Mouse (Mus musculus) stomach, embryonic 16.5 days (tissue): Measurements from ENCODE around the gene Wdr26. TPM values are rescaled to one million over a fixed set of nuclear protein-coding genes. Genes with fewer than 3 reads are reported as not detected.

Experiments used
- ATAC-seq: fragments of 200-750 bp; cut with Nextera tagmentation; 2 replicates; pipeline ENCODE4 v1.8.0; 2017; ENCODE audit warnings: moderate number of reproducible peaks, moderate TSS enrichment; ENCODE audit not compliant: insufficient read depth, low FRiP score
- H3K27ac ChIP-seq: fragments of 300-500 bp; sonication (generic); 2 replicates; pipeline ENCODE4 v1.5.1; 2014; ENCODE audit warnings: low read length
- H3K27me3 ChIP-seq: fragments of 300-500 bp; sonication (generic); 2 replicates; pipeline ENCODE4 v1.6.1; 2014; ENCODE audit warnings: low read length, control low read depth, mixed read lengths; ENCODE audit not compliant: control insufficient read depth, insufficient read depth
- H3K36me3 ChIP-seq: fragments of 300-500 bp; sonication (generic); 2 replicates; pipeline ENCODE4 v1.6.1; 2014; ENCODE audit warnings: low read length; ENCODE audit not compliant: control insufficient read depth, insufficient read depth
- H3K4me1 ChIP-seq: fragments of 300-500 bp; sonication (generic); 2 replicates; pipeline ENCODE4 v1.6.1; 2014; ENCODE audit warnings: low read length, control low read depth, mixed read lengths; ENCODE audit not compliant: control insufficient read depth, insufficient read depth
- H3K4me2 ChIP-seq: fragments of 300-500 bp; sonication (generic); 2 replicates; pipeline ENCODE4 v1.6.1; 2014; ENCODE audit warnings: low read depth, low read length, mixed read lengths
- H3K4me3 ChIP-seq: fragments of 300-500 bp; sonication (generic); replicated peaks from 2 replicates; pipeline ENCODE4 v1.5.1; 2014; ENCODE audit warnings: mild to moderate bottlenecking, low read length
- H3K9ac ChIP-seq: fragments of 300-500 bp; sonication (generic); 2 replicates; pipeline ENCODE4 v1.6.1; 2014; ENCODE audit warnings: low read length
- H3K9me3 ChIP-seq: fragments of 300-500 bp; sonication (generic); replicated peaks from 2 replicates; pipeline ENCODE4 v1.6.1; 2016; ENCODE audit warnings: low read length, control low read depth; ENCODE audit not compliant: control insufficient read depth
- WGBS: fragments of 180-500 bp; shearing (Covaris S2); extraction: QIAGEN DNeasy Blood & Tissue Kit; methylation state at CpG from one replicate; pipeline ENCODE4 v1.1.7; 2014; 5-methylcytosine and 5-hydroxymethylcytosine counted together
- polyA plus RNA-seq: library from polyadenylated mRNA; unstranded; fragments of >200 nt; fragmentation: Nextera tagmentation; extraction: Ambion mirVana; gene quantifications from 2 replicates; pipeline ENCODE4 v1.2.1, GENCODE M21; 2015

Gene Wdr26
- polyA plus RNA-seq, 1 experiment from 2014 or later = 25.9 TPM

DNA sequence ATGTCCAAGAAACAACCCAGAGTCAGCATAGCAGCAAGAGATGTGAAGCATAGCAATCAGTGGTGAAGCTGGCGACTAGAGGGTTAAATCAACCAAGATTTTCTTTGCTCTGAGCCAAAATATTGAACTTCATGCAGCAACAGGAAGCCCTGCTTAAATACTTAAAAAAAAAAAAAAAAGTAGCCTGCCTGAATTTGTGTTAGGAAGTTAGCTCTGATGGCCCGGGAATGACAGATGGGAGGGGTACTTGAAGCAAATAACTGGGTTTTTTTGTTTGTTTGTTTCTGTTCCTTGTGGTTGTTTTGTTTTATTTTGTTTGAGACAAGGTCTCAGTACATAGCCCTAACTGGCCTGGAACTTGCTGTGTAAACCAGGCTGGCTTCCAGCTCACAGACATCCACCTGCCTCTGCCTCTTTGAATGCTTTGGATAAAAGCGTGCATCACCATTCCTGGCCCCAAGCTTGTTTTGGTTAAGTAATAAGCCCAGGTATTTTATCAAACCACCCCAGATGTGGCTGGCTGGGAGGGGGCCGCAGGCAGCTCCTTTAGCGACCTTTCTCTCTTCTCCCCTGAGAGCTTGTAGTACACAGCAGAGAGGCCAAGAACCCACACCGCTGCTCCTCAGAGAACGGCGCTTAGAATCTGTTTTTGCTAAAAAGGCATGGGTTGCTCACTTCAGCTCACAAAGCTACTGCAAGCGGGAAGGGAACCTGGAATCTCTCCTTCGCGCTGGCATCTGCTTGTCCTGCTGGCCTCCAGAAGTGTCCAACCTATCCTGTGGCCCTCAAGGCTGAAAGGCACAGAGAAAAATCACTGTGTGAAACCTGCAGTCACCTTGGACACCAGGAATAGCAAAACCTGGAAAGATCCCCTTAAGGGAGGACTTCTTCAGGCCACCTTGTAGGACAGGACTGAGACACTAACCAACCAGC lies 34.0 kb upstream of the Wdr26 start:
- Histone ChIP-seq H3K4me1 (peaks cover 16% of the 10 kb centered on the region), H3K9ac (no peak overlapping the region), H3K4me3 (no peak overlapping the region), H3K27me3 (no peaks in the 10 kb centered on the region), H3K36me3 (no peaks in the 10 kb centered on the region), H3K9me3 (peaks cover 3% of the 10 kb centered on the region; the same call in 1 of the 2 replicates), H3K4me2 (no peak overlapping the region), H3K27ac (peak overlapping the region; percentile 78)
- 68% methylated on average over 11 of the region's 11 CpGs for whole genome bisulfite sequencing
- no peak for ATAC-seq

DNA sequence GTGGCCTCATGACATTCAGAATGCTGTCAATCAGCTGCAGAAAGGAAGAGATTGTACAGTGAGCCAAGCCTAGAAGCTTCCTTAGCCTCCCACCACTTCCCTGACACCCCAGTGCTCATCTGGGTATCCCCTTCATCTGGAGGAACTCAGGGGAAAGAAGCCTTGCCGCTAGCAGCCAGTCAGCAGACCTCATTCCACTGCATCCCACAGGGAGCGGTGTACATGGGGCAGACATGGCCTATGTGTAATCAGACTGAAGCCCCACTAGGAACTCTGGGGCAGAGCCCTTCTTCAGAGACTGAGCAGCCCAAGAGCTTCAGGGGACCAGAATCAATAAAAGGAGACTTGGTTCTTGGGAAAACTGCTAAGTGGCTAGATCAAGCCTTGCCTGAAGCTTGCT lies 33.3 kb upstream of the Wdr26 start:
- no peak overlapping the region for H3K27ac ChIP-seq
- peaks cover 16% of the 10 kb centered on the region for H3K4me1 ChIP-seq
- 95% methylated on average over 2 of the region's 2 CpGs for WGBS
- H3K27me3 ChIP-seq = no peaks in the 10 kb centered on the region
- ATAC-seq = no peak
- H3K4me2 ChIP-seq = no peak overlapping the region
- H3K36me3 ChIP-seq = no peaks in the 10 kb centered on the region
- H3K9me3 ChIP-seq = no peaks in the 10 kb centered on the region
- no peak overlapping the region for H3K9ac ChIP-seq
- H3K4me3 ChIP-seq = no peak overlapping the region

DNA sequence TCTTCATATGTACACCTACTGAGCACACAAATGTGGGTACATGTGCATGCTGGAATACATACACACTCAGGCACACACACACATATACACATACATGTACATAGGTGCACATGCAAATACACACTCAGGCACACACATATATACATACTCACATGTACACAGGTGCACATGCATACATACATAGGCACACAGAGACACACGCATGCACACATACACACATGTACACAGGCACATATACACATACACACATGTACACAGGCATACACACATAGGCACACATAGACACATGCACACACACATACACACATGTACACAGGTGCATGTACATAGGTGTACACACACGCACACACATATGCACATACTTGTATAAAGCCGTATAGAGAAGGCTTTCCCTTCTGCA lies 29.4 kb upstream of the Wdr26 start:
- no peaks in the 10 kb centered on the region for H3K36me3 ChIP-seq
- H3K4me2 ChIP-seq = no peak overlapping the region
- no peak for ATAC-seq
- H3K27me3 ChIP-seq = no peaks in the 10 kb centered on the region
- no peaks in the 10 kb centered on the region for H3K9me3 ChIP-seq
- no peak overlapping the region for H3K4me3 ChIP-seq
- H3K27ac ChIP-seq = no peak overlapping the region
- 95% methylated on average over 3 of the region's 3 CpGs for WGBS
- no peak overlapping the region for H3K9ac ChIP-seq
- H3K4me1 ChIP-seq = peaks cover 4% of the 10 kb centered on the region; the same call in 1 of the 2 replicates

DNA sequence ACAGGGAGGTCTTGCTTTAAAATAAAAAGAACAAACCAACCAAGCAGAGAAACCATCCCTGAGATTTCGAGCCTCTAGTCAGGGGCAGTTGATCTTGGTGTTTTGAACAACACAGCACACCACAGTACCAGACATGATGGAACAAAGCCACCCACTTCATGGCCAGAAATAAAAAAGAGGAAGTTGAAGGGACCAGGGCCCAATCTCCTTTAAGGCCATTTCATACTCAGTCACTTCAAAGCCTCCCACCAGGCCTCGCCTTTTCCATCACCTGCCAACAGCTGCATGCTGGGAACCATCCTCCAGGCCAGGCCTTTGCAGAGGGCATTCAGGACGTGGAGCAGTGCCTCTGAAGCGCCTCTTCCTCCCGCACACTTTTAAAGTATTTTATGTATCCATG lies 25.5 kb upstream of the Wdr26 start:
- Histone ChIP-seq H3K4me2 (no peak overlapping the region), H3K4me1 (0 out of 2 replicates have a peak, but pooled peaks cover 5% of the 10 kb centered on the region), H3K27ac (no peak overlapping the region), H3K36me3 (no peaks in the 10 kb centered on the region), H3K27me3 (no peaks in the 10 kb centered on the region), H3K9ac (no peak overlapping the region), H3K9me3 (no peaks in the 10 kb centered on the region), H3K4me3 (no peak overlapping the region)
- ATAC-seq = no peak
- WGBS = 62% methylated on average over 5 of the region's 5 CpGs

DNA sequence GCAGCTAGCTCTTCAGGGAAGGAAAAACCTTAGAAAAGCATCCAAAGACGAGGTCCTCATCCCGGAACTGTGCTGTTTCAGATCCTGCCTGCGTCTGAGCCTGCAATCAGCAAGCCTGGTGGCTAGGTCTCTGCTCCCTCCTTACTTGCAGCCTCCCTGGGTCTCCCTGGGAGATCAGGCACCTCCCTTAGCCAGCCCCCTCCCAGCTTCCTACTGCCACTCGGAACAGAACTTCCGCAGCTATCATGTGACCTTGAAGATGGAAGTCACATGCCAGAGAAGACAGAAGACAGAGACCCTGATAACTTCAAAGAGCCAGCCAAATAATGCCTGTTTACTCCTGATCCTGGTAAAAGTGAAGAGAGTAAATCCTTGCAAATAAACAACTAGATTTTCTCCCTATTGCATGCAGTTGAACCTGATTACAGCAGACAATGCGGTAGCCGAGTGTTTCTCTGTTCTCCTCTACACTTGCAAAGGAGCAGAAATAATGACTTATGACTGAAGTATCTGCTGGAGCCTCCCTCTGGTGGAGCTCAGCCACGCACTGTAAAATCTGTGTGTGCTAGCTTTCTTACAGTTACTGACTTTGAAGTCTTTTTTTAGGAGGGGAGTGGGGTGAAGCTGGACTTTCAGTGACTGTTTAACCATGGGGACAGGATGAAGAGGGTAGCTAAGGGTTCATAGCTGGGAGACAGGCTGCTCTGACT lies 22.7 kb upstream of the Wdr26 start:
- Histone ChIP-seq H3K4me1 (peaks cover 14% of the 10 kb centered on the region; the same call in 1 of the 2 replicates), H3K27me3 (no peaks in the 10 kb centered on the region), H3K9ac (peak overlapping the region; percentile 65), H3K27ac (peak overlapping the region; percentile 46), H3K36me3 (no peaks in the 10 kb centered on the region), H3K4me3 (peak overlapping the region; percentile 9; the same call in 1 of the 2 replicates), H3K9me3 (no peaks in the 10 kb centered on the region), H3K4me2 (peak overlapping the region; percentile 42)
- WGBS = 29% methylated on average over 8 of the region's 8 CpGs
- peak; percentile 18; the same call in 1 of the 2 replicates for ATAC-seq

DNA sequence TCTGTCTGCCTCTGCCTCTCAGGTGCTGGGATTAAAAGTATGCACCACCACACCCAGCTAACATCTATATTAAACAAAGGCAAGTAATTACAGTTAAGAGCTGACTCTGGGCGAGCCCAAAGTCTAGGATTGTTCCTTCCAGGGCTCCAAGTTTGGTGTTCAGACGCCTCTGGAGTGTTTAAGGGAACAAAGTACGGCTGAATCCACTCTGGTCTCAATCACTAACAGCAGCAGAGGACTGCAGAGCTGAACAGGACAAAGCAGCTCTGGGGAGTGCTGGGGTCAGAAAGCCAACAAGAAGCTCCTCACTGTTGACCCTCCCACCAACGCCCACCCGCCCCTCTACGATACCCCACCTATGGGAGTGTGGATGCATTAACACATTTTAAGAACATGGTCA lies 21.9 kb upstream of the Wdr26 start:
- peak overlapping the region; percentile 42; the same call in 1 of the 2 replicates for H3K4me2 ChIP-seq
- no peak overlapping the region; the same call in 1 of the 2 replicates for H3K4me3 ChIP-seq
- H3K27ac ChIP-seq = no peak overlapping the region
- H3K27me3 ChIP-seq = no peaks in the 10 kb centered on the region
- H3K4me1 ChIP-seq = peaks cover 14% of the 10 kb centered on the region; the same call in 1 of the 2 replicates
- WGBS = 80% methylated on average over 6 of the region's 6 CpGs
- no peaks in the 10 kb centered on the region for H3K36me3 ChIP-seq
- no peak for ATAC-seq
- peak overlapping the region; percentile 65; the same call in 1 of the 2 replicates for H3K9ac ChIP-seq
- no peaks in the 10 kb centered on the region for H3K9me3 ChIP-seq

DNA sequence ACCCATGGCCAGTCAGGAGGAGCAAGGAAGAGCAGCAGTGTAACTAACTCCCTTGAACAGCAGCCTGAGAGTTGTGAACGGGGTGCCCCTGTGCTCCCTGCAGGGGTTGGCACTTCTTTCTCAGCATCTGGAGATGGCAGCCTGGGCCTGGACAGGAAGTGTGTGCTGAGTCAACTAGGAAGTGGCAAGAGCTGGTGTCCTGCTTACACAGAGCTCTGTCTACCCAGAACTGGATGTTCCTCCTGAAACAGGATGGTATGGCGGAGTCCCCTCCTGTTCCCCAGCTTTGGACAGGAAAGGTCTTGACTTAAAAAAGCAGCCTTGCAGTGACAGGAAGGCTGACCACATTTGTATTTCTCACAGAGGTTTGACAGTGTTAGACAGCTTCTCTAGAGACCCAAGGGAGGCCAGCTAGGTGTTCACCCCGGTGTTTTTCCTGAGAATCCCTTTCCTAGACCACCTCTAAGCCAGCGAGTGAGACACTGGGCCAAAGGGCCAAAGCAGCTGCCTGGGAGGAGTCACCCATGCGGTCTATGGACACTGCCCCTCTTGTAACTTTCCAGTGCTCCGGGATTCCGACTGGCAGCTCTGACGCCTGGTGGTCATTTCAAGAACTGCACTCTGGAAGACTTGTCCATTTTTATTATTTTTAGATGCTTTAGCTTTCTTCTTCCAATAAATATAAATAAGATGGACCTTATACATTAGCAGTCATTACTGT lies 20.7 kb upstream of the Wdr26 start:
- H3K9ac ChIP-seq = no peak overlapping the region
- no peaks in the 10 kb centered on the region for H3K27me3 ChIP-seq
- no peaks in the 10 kb centered on the region for H3K9me3 ChIP-seq
- no peak overlapping the region for H3K4me2 ChIP-seq
- H3K27ac ChIP-seq = peak overlapping the region; percentile 76
- H3K4me1 ChIP-seq = peaks cover 14% of the 10 kb centered on the region; the same call in 1 of the 2 replicates
- peak; percentile 48; the same call in 1 of the 2 replicates for ATAC-seq
- H3K4me3 ChIP-seq = no peak overlapping the region
- 29% methylated on average over 8 of the region's 8 CpGs for WGBS
- H3K36me3 ChIP-seq = no peaks in the 10 kb centered on the region

DNA sequence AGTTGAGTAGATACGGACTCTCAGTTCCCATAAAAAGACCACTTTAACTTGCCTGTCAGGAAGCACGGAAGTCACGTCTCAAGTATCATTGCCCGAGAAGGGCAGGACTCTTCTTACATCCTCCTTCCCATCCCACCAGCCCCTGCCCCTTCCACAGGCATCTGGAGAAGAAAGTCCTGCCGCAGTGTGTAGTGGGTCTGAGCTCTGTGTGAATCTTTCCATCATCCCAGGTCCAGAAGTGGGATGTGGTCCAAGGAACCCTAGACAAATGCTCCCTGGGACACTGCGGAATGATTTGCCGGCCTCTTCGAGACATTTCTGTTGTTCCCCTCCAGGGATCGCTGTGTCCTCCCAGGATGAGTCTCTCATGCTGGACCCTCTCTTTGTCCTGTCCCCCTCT lies 20.0 kb upstream of the Wdr26 start:
- no peaks in the 10 kb centered on the region for H3K36me3 ChIP-seq
- H3K4me1 ChIP-seq = peaks cover 15% of the 10 kb centered on the region; the same call in 1 of the 2 replicates
- H3K27me3 ChIP-seq = no peaks in the 10 kb centered on the region
- no peak for ATAC-seq
- H3K4me3 ChIP-seq = no peak overlapping the region
- no peaks in the 10 kb centered on the region for H3K9me3 ChIP-seq
- no peak overlapping the region for H3K9ac ChIP-seq
- H3K27ac ChIP-seq = peak overlapping the region; percentile 43
- no peak overlapping the region for H3K4me2 ChIP-seq
- WGBS = 85% methylated on average over 9 of the region's 9 CpGs
